In genomic region chr2:90486226-90486755, GRCm38 (mm10) we compare ENCODE assay signal across 21 mouse cellular contexts.
A peak's percentile ranks its signal among the peaks of the same experiment; 100 is the strongest.
DNase-seq lines count a peak whose midpoint lies in the region; ATAC-seq and TF ChIP-seq lines count a peak whose summit lies in the region.
"Had no signal": no experiment of that assay in that cellular context is flagged by ENCODE, and none has a peak within 500 bp of the region (broad histone marks: within the 10 kb centered on the region; RNA-seq: fewer than 3 reads in every experiment).

No protein-coding gene starts in this region.

- WGBS in kidney, adult 2 months, result 34% methylated on average over 3 of the region's 3 CpGs
- 74% methylated on average over 3 of the region's 3 CpGs for WGBS in midbrain, embryonic 12.5 days
- 86% methylated on average over 3 of the region's 3 CpGs for WGBS in midbrain, postnatal 0 days

- H3K27me3 ChIP-seq in kidney, adult 2 months (replicated peaks; ENCODE audit: control insufficient read depth, insufficient read depth, low read length), result no peaks in the 10 kb centered on the region
- H3K27me3 ChIP-seq in midbrain, embryonic 12.5 days, result 0 out of 2 replicates have a peak, but pooled peaks cover under 1% of the 10 kb centered on the region
- H3K27me3 ChIP-seq in midbrain, postnatal 0 days (ENCODE audit: insufficient read depth, low read length), result no peaks in the 10 kb centered on the region
- H3K27me3 ChIP-seq: forebrain, embryonic 13.5 days; liver, embryonic 13.5 days had no signal

- no peaks in the 10 kb centered on the region for H3K36me3 ChIP-seq in kidney, adult 2 months (ENCODE audit: control insufficient read depth, insufficient read depth, low read length)
- H3K36me3 ChIP-seq in midbrain, embryonic 12.5 days, result no peaks in the 10 kb centered on the region
- no peaks in the 10 kb centered on the region for H3K36me3 ChIP-seq in midbrain, postnatal 0 days (ENCODE audit: insufficient read depth, low read length)
- H3K36me3 ChIP-seq: limb, embryonic 12.5 days; liver, embryonic 13.5 days; midbrain, embryonic 10.5 days had no signal

- H3K27ac ChIP-seq in kidney, adult 2 months (ENCODE audit: insufficient read depth, low read depth, low read length), result peak overlapping the region; percentile 46; the same call in 1 of the 2 replicates
- no peak overlapping the region for H3K27ac ChIP-seq in midbrain, embryonic 12.5 days (replicated peaks)
- no peak overlapping the region for H3K27ac ChIP-seq in midbrain, postnatal 0 days (ENCODE audit: low read depth, low read length)
- H3K27ac ChIP-seq: forebrain, embryonic 13.5 days; hindbrain, postnatal 0 days; layer of hippocampus, adult 2 months; limb, embryonic 12.5 days; liver, embryonic 13.5 days; midbrain, embryonic 10.5 days had no signal

- ATAC-seq in midbrain, embryonic 12.5 days (ENCODE audit: low FRiP score, low read depth), result 0 out of 2 replicates have a peak, but pooled peaks have one; percentile 7
- no peak for ATAC-seq in midbrain, postnatal 0 days (ENCODE audit: low FRiP score)
- no peak for ATAC-seq in inflammation-experienced regulatory T-cells, adult 6 months
- ATAC-seq: forebrain, embryonic 13.5 days; hindbrain, postnatal 0 days had no signal

- H3K4me1 ChIP-seq in kidney, adult 2 months (ENCODE audit: control insufficient read depth, insufficient read depth, low read length), result peaks cover 37% of the 10 kb centered on the region
- H3K4me1 ChIP-seq in midbrain, embryonic 12.5 days, result peaks cover 14% of the 10 kb centered on the region; the same call in 1 of the 2 replicates
- H3K4me1 ChIP-seq in midbrain, postnatal 0 days (ENCODE audit: insufficient read depth, low read length), result peaks cover 11% of the 10 kb centered on the region; the same call in 1 of the 2 replicates

- TF ChIP-seq POLR2A in kidney, adult 2 months (IDR thresholded peaks at IDR 0.05; ENCODE audit: low read depth, low read length), result no peak

- TF ChIP-seq CTCF in kidney, adult 2 months (conservative IDR thresholded peaks at IDR 0.05; ENCODE audit: insufficient read depth, insufficient read length, low read depth, low read length), result no peak
- no peak for TF ChIP-seq CTCF in midbrain, postnatal 0 days (IDR thresholded peaks at IDR 0.05)

- DNase-seq in kidney, adult 2 months, result no peak
- no peak for DNase-seq in kidney, postnatal 10 days
- no peak for DNase-seq in midbrain, postnatal 0 days (ENCODE audit: low spot score)
- DNase-seq in ZHBTc4 (ENCODE audit: low read depth, low spot score), result peak; percentile 77
- DNase-seq in urinary bladder, postnatal 14 days (ENCODE audit: low spot score), result no peak
- DNase-seq: adrenal gland, postnatal 10 days; cerebellum, adult 11-12 months; cerebellum, postnatal 36 days; gastrocnemius, postnatal 25 days; kidney, adult 18-20 months; liver, embryonic 13.5 days; lung, postnatal 10 days; thymus, postnatal 4 days had no signal

- no peak overlapping the region for H3K4me3 ChIP-seq in kidney, adult 2 months (ENCODE audit: insufficient read depth, low read depth, low read length)
- H3K4me3 ChIP-seq in midbrain, embryonic 12.5 days, result no peak overlapping the region
- no peak overlapping the region for H3K4me3 ChIP-seq in midbrain, postnatal 0 days (ENCODE audit: low read depth, low read length)
- H3K4me3 ChIP-seq: forebrain, embryonic 13.5 days; layer of hippocampus, adult 2 months; limb, embryonic 12.5 days; liver, embryonic 13.5 days; midbrain, embryonic 10.5 days had no signal

- no peak overlapping the region for H3K9ac ChIP-seq in midbrain, embryonic 12.5 days (replicated peaks)
- H3K9ac ChIP-seq in midbrain, postnatal 0 days (replicated peaks; ENCODE audit: low read length, poor library complexity, severe bottlenecking), result no peak overlapping the region
- H3K9ac ChIP-seq: forebrain, embryonic 13.5 days; limb, embryonic 12.5 days; liver, embryonic 13.5 days had no signal

- no peak overlapping the region for H3K4me2 ChIP-seq in midbrain, embryonic 12.5 days (replicated peaks)
- no peak overlapping the region for H3K4me2 ChIP-seq in midbrain, postnatal 0 days (ENCODE audit: low read depth, low read length, poor library complexity, severe bottlenecking)
- H3K4me2 ChIP-seq: forebrain, embryonic 13.5 days; heart, embryonic 11.5 days; limb, embryonic 12.5 days; liver, embryonic 13.5 days had no signal

- H3K9me3 ChIP-seq in midbrain, embryonic 12.5 days, result no peaks in the 10 kb centered on the region
- H3K9me3 ChIP-seq in midbrain, postnatal 0 days (ENCODE audit: low read length), result no peaks in the 10 kb centered on the region
- H3K9me3 ChIP-seq: forebrain, embryonic 13.5 days; limb, embryonic 12.5 days; liver, embryonic 13.5 days; midbrain, embryonic 10.5 days had no signal
